Mouse (Mus musculus) brain, embryonic 14.5 days (tissue): ENCODE data around the gene Cacna2d3.

ENCODE experiments used
- CTCF ChIP-seq: fragments of 200-500 bp; IDR thresholded peaks from 2 replicates; pipeline ENCODE4 v1.5.1; 2012; ENCODE audit warnings: inconsistent platforms, mild to moderate bottlenecking, moderate library complexity, borderline replicate concordance; ENCODE audit not compliant: insufficient read depth, insufficient read length; ENCODE audit errors: extremely low read depth
- POLR2A ChIP-seq: fragments of 200-500 bp; IDR thresholded peaks from 2 replicates; pipeline ENCODE4 v1.6.1; 2012; ENCODE audit warnings: mild to moderate bottlenecking, inconsistent platforms, borderline replicate concordance; ENCODE audit not compliant: poor library complexity, insufficient read depth, insufficient read length, severe bottlenecking; ENCODE audit errors: extremely low read depth

GRCm38 (mm10) chr14:29712621-29713020 lies 9.0 kb downstream of the Cacna2d3 start:
- TF ChIP-seq CTCF (no peak), POLR2A (no peak)
